Mouse (Mus musculus): Measurements from ENCODE around the gene Tnni1. TPM values are rescaled to one million over a fixed set of nuclear protein-coding genes. Genes with fewer than 3 reads are reported as not detected.

The Tnni1 gene
- polyA plus RNA-seq, 1 experiment from 2014 or later: 0.56 TPM

- WGBS: 60% methylated on average over 12 of the region's 12 CpGs
- no peak for ATAC-seq (replicated peaks)
- H3K9ac ChIP-seq: no peak overlapping the region
Observed at GRCm38 (mm10) chr1:135770896-135771572, 8.2 kb upstream of the Tnni1 start.

GRCm38 (mm10) chr1:135771573-135771970, 7.7 kb upstream of the Tnni1 start:
- H3K4me2 ChIP-seq: no peak overlapping the region
- no peak overlapping the region for H3K4me3 ChIP-seq
- H3K27me3 ChIP-seq (replicated peaks): no peaks in the 10 kb centered on the region
- no peak overlapping the region for H3K9ac ChIP-seq
- no peak overlapping the region for H3K27ac ChIP-seq
- peaks cover 25% of the 10 kb centered on the region for H3K4me1 ChIP-seq
- H3K36me3 ChIP-seq (replicated peaks): no peaks in the 10 kb centered on the region
- H3K9me3 ChIP-seq: no peaks in the 10 kb centered on the region
- no peak for ATAC-seq (replicated peaks)
- 66% methylated on average over 8 of the region's 8 CpGs for WGBS

More at GRCm38 (mm10) chr1:135770896-135771572, 8.2 kb upstream of the Tnni1 start:
- H3K27ac ChIP-seq: no peak overlapping the region
- H3K27me3 ChIP-seq (replicated peaks): no peaks in the 10 kb centered on the region
- no peak overlapping the region for H3K4me2 ChIP-seq
- H3K4me1 ChIP-seq: peaks cover 27% of the 10 kb centered on the region
- H3K4me3 ChIP-seq: no peak overlapping the region
- no peaks in the 10 kb centered on the region for H3K36me3 ChIP-seq (replicated peaks)
- H3K9me3 ChIP-seq: no peaks in the 10 kb centered on the region

- H3K27ac ChIP-seq: no peak overlapping the region
- peaks cover 6% of the 10 kb centered on the region for H3K4me1 ChIP-seq
- H3K36me3 ChIP-seq (replicated peaks): no peaks in the 10 kb centered on the region
- H3K9ac ChIP-seq: no peak overlapping the region
- no peaks in the 10 kb centered on the region for H3K9me3 ChIP-seq
- no peak overlapping the region for H3K4me2 ChIP-seq
- no peaks in the 10 kb centered on the region for H3K27me3 ChIP-seq (replicated peaks)
- no peak overlapping the region for H3K4me3 ChIP-seq
- ATAC-seq (replicated peaks): no peak
Observed at GRCm38 (mm10) chr1:135776596-135776995, 2.6 kb upstream of the Tnni1 start.

GRCm38 (mm10) chr1:135777046-135777445, 2.2 kb upstream of the Tnni1 start:
- Histone ChIP-seq H3K4me2 (no peak overlapping the region), H3K9ac (no peak overlapping the region), H3K36me3 (replicated peaks) (no peaks in the 10 kb centered on the region), H3K4me1 (peaks cover 3% of the 10 kb centered on the region), H3K27me3 (replicated peaks) (no peaks in the 10 kb centered on the region), H3K4me3 (no peak overlapping the region), H3K9me3 (no peaks in the 10 kb centered on the region), H3K27ac (no peak overlapping the region)
- ATAC-seq (replicated peaks): no peak
- WGBS: 100% methylated on average over 1 of the region's 1 CpGs

- no peak overlapping the region for H3K9ac ChIP-seq
- H3K9me3 ChIP-seq: no peaks in the 10 kb centered on the region
- no peak overlapping the region for H3K4me2 ChIP-seq
- H3K4me3 ChIP-seq: no peak overlapping the region
- H3K27ac ChIP-seq: no peak overlapping the region
- ATAC-seq (replicated peaks): no peak
- no peaks in the 10 kb centered on the region for H3K36me3 ChIP-seq (replicated peaks)
- H3K4me1 ChIP-seq: peaks cover 4% of the 10 kb centered on the region; the same call in 1 of the 2 replicates
- H3K27me3 ChIP-seq (replicated peaks): no peaks in the 10 kb centered on the region
- WGBS: 65% methylated on average over 4 of the region's 4 CpGs
Observed at GRCm38 (mm10) chr1:135780649-135781048, 1.4 kb downstream of the Tnni1 start.

- 13% methylated on average over 13 of the region's 13 CpGs for WGBS
- Histone ChIP-seq H3K27ac (no peak overlapping the region), H3K4me1 (peaks cover 4% of the 10 kb centered on the region; the same call in 1 of the 2 replicates), H3K4me2 (no peak overlapping the region), H3K4me3 (no peak overlapping the region), H3K9ac (no peak overlapping the region), H3K36me3 (replicated peaks) (no peaks in the 10 kb centered on the region), H3K9me3 (no peaks in the 10 kb centered on the region), H3K27me3 (replicated peaks) (no peaks in the 10 kb centered on the region)
- no peak for ATAC-seq (replicated peaks)
Observed at GRCm38 (mm10) chr1:135781220-135781619, 2.0 kb downstream of the Tnni1 start.

- H3K4me3 ChIP-seq: no peak overlapping the region
- no peaks in the 10 kb centered on the region for H3K27me3 ChIP-seq (replicated peaks)
- ATAC-seq (replicated peaks): no peak
- no peaks in the 10 kb centered on the region for H3K9me3 ChIP-seq
- WGBS: 25% methylated on average over 10 of the region's 10 CpGs
- H3K9ac ChIP-seq: no peak overlapping the region
- no peak overlapping the region for H3K27ac ChIP-seq
- H3K4me2 ChIP-seq: no peak overlapping the region
- peaks cover 4% of the 10 kb centered on the region; the same call in 1 of the 2 replicates for H3K4me1 ChIP-seq
- no peaks in the 10 kb centered on the region for H3K36me3 ChIP-seq (replicated peaks)
Observed at GRCm38 (mm10) chr1:135782816-135783215, 3.6 kb downstream of the Tnni1 start.

- 51% methylated on average over 3 of the region's 3 CpGs for WGBS
- no peaks in the 10 kb centered on the region; the same call in 1 of the 2 replicates for H3K27me3 ChIP-seq (replicated peaks)
Observed at GRCm38 (mm10) chr1:135787799-135788198, 8.6 kb downstream of the Tnni1 start.

GRCm38 (mm10) chr1:135788708-135789107, 9.5 kb downstream of the Tnni1 start:
- no peaks in the 10 kb centered on the region for H3K36me3 ChIP-seq (replicated peaks)
- 46% methylated on average over 10 of the region's 10 CpGs for WGBS

More at GRCm38 (mm10) chr1:135787799-135788198, 8.6 kb downstream of the Tnni1 start:
- 0 out of 2 replicates have a peak, but pooled peaks cover 4% of the 10 kb centered on the region for H3K4me1 ChIP-seq
- no peak for ATAC-seq (replicated peaks)
- no peak overlapping the region for H3K27ac ChIP-seq
- H3K9ac ChIP-seq: no peak overlapping the region
- H3K36me3 ChIP-seq (replicated peaks): no peaks in the 10 kb centered on the region
- no peak overlapping the region for H3K4me3 ChIP-seq
- no peak overlapping the region for H3K4me2 ChIP-seq
- no peaks in the 10 kb centered on the region for H3K9me3 ChIP-seq

GRCm38 (mm10) chr1:135789815-135790214, 10.6 kb downstream of the Tnni1 start:
- H3K9ac ChIP-seq: no peak overlapping the region
- ATAC-seq (replicated peaks): no peak
- no peaks in the 10 kb centered on the region for H3K36me3 ChIP-seq (replicated peaks)
- 9% methylated on average over 5 of the region's 5 CpGs for WGBS
- H3K4me3 ChIP-seq: no peak overlapping the region
- no peaks in the 10 kb centered on the region; the same call in 1 of the 2 replicates for H3K27me3 ChIP-seq (replicated peaks)
- H3K9me3 ChIP-seq: no peaks in the 10 kb centered on the region
- H3K4me2 ChIP-seq: no peak overlapping the region
- no peak overlapping the region for H3K27ac ChIP-seq
- H3K4me1 ChIP-seq: peaks cover 13% of the 10 kb centered on the region

More at GRCm38 (mm10) chr1:135788708-135789107, 9.5 kb downstream of the Tnni1 start:
- no peak overlapping the region for H3K4me2 ChIP-seq
- no peak overlapping the region for H3K27ac ChIP-seq
- peaks cover 3% of the 10 kb centered on the region for H3K4me1 ChIP-seq
- no peaks in the 10 kb centered on the region for H3K9me3 ChIP-seq
- H3K4me3 ChIP-seq: no peak overlapping the region
- no peaks in the 10 kb centered on the region; the same call in 1 of the 2 replicates for H3K27me3 ChIP-seq (replicated peaks)
- no peak overlapping the region for H3K9ac ChIP-seq
- no peak for ATAC-seq (replicated peaks)

- Histone ChIP-seq H3K36me3 (replicated peaks) (no peaks in the 10 kb centered on the region), H3K4me3 (no peak overlapping the region), H3K27ac (no peak overlapping the region), H3K27me3 (replicated peaks) (no peaks in the 10 kb centered on the region; the same call in 1 of the 2 replicates), H3K4me2 (no peak overlapping the region), H3K9ac (no peak overlapping the region), H3K9me3 (no peaks in the 10 kb centered on the region), H3K4me1 (peaks cover 14% of the 10 kb centered on the region)
- 63% methylated on average over 13 of the region's 13 CpGs for WGBS
- no peak for ATAC-seq (replicated peaks)
Observed at GRCm38 (mm10) chr1:135792143-135792939, 13.1 kb downstream of the Tnni1 start.

GRCm38 (mm10) chr1:135793370-135794215, 14.4 kb downstream of the Tnni1 start:
- Histone ChIP-seq H3K4me1 (peaks cover 14% of the 10 kb centered on the region), H3K4me2 (peak overlapping the region; percentile 45), H3K9ac (0 out of 2 replicates have a peak overlapping the region, but pooled peaks have one; percentile 12), H3K27me3 (replicated peaks) (no peaks in the 10 kb centered on the region; the same call in 1 of the 2 replicates), H3K36me3 (replicated peaks) (no peaks in the 10 kb centered on the region), H3K9me3 (no peaks in the 10 kb centered on the region), H3K27ac (no peak overlapping the region), H3K4me3 (peak overlapping the region; percentile 20)
- ATAC-seq (replicated peaks): no peak; the same call in 1 of the 2 replicates
- WGBS: 13% methylated on average over 27 of the region's 27 CpGs

All from midbrain, embryonic 15.5 days (tissue).